Comparison of ENCODE assay signal across 8 mouse cellular contexts in the genomic region with DNA sequence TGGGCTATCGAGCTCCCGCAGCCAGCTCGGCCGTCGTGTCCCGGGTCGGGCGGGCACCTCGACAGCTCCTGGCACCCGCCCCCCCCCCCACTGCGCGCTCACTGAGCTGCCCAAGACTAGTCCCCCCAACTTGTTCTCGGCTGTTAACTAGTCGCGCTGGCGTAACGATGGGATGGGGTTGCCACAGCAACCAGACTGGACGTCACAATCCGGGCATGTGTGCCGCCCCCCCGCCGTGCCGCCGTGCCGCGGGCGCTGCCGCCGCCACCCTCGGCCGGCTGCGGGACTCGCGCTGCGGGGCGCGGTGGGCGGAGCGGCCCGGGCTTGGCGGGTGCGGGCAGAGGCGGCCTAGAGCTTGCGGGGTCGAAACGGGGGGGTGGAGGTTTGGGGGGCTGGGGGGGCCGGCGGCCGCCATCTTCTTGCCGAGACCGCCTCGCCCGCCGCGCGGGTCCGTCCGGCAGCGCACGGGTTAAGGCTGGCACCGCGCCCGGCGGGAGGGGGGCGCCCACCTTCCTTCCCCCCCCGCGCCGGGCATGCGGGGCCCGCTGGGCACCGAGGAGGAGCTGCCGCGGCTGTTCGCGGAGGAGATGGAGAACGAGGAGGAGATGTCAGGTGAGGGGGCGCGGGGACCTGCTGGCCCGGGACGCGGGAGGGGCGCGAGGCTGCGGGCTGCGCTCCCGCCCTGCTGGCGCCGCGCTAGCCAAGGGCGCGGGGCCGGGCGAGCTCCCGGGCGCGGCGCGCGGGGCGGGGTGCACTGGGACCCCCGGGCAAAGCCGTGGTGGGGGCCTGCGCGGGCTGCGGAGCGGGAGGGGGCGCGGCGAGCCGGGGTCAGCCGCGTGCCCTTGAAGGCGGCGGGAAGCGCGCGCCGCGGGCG. TPM values are rescaled to one million over a fixed set of nuclear protein-coding genes. Genes with fewer than 3 reads are reported as not detected.
A peak's percentile ranks its signal among the peaks of the same experiment; 100 is the strongest.
DNase-seq lines count a peak whose midpoint lies in the region; ATAC-seq lines count a peak whose summit lies in the region.

Gene Chd5, plus strand, starts transcription at position 233 of the 874 bp plus-strand sequence.

- WGBS in heart, embryonic 14.5 days = 1% methylated on average over 94 of the region's 120 CpGs
- WGBS in forebrain, embryonic 15.5 days = under 1% methylated on average over 103 of the region's 120 CpGs

- H3K27me3 ChIP-seq in heart, embryonic 14.5 days (ENCODE audit: control insufficient read depth, insufficient read depth, low read length) = peaks cover 63% of the 10 kb centered on the region
- peaks cover 7% of the 10 kb centered on the region; the same call in 1 of the 2 replicates for H3K27me3 ChIP-seq in forebrain, embryonic 15.5 days

- no peaks in the 10 kb centered on the region for H3K9me3 ChIP-seq in heart, embryonic 14.5 days (ENCODE audit: control insufficient read depth, low read length)
- no peaks in the 10 kb centered on the region for H3K9me3 ChIP-seq in forebrain, embryonic 15.5 days

- no peak for ATAC-seq in heart, embryonic 14.5 days (ENCODE audit: insufficient number of reproducible peaks, insufficient read depth, low FRiP score, low read depth)
- peak; percentile 53 for ATAC-seq in forebrain, embryonic 15.5 days (replicated peaks)

- H3K4me2 ChIP-seq in heart, embryonic 14.5 days (ENCODE audit: low read length) = peak within 1 kb of the TSS; percentile 96
- peak within 1 kb of the TSS; percentile 65 for H3K4me2 ChIP-seq in forebrain, embryonic 15.5 days (replicated peaks)

- H3K27ac ChIP-seq in heart, embryonic 14.5 days (replicated peaks in 1 of 2; ENCODE audit: control insufficient read depth in 1 of 2, insufficient read depth in 1 of 2, low read depth in 2 of 2, low read length in 2 of 2) = no peak within 1 kb of the TSS
- peak within 1 kb of the TSS; percentile 38 for H3K27ac ChIP-seq in forebrain, embryonic 15.5 days (replicated peaks)

- H3K36me3 ChIP-seq in heart, embryonic 14.5 days (ENCODE audit: control insufficient read depth, insufficient read depth, low read length) = peaks cover 22% of the 10 kb centered on the region
- peaks cover 19% of the 10 kb centered on the region for H3K36me3 ChIP-seq in forebrain, embryonic 15.5 days

- H3K9ac ChIP-seq in heart, embryonic 14.5 days (ENCODE audit: low read length) = peak within 1 kb of the TSS; percentile 61
- H3K9ac ChIP-seq in forebrain, embryonic 15.5 days (replicated peaks) = peak within 1 kb of the TSS; percentile 82

- peaks cover 2 to 13% of the 10 kb centered on the region in 2 experiments; a peak in 3 of 4 replicates for H3K4me1 ChIP-seq in heart, embryonic 14.5 days (ENCODE audit: control insufficient read depth in 2 of 2, insufficient read depth in 2 of 2, low read length in 2 of 2)
- peaks cover 24% of the 10 kb centered on the region for H3K4me1 ChIP-seq in forebrain, embryonic 15.5 days

- intact Hi-C loops in left cerebral cortex, postnatal 36 days (cut with DNase I) = loop anchor here (5.0 kb wide), 1 partner anchor 154 kb away; no protein-coding TSS in a partner anchor

- peak within 1 kb of the TSS; percentile 47 to 55 for H3K4me3 ChIP-seq in heart, embryonic 14.5 days (ENCODE audit: control insufficient read depth in 1 of 2, insufficient read depth in 1 of 2, low read depth in 1 of 2, low read length in 2 of 2)
- peak within 1 kb of the TSS; percentile 51 for H3K4me3 ChIP-seq in forebrain, embryonic 15.5 days

- no peak for DNase-seq in heart, adult 9 months (ENCODE audit: low spot score in 2 of 2)
- peak; percentile 67 for DNase-seq in cerebellum, adult 11-12 months
- DNase-seq in left cerebral cortex, postnatal 36 days (ENCODE audit: low spot score in 2 of 2) = peak; percentile 72 to 80
- peak; percentile 72 for DNase-seq in retina, postnatal 1 day
- no peak for DNase-seq in thymus, postnatal 14 days
- no peak for DNase-seq in gastrocnemius, adult 18-20 months (ENCODE audit: low spot score)

RNA-seq across cellular contexts. Expression of gene Chd5, which starts in this region (rescaled TPM):
- 0.03 TPM in 1 of 2 replicates, not detected in the other for polyA plus RNA-seq in heart, embryonic 14.5 days (2014; fragmentation: Nextera tagmentation; extraction: Ambion mirVana)
- 35.5 and 39.3 TPM in 2 replicates for polyA plus RNA-seq in forebrain, embryonic 15.5 days (2015; fragmentation: Nextera tagmentation; extraction: Ambion mirVana)
- 100 to 1,000 TPM; 162 to 195 TPM for total RNA-seq in left cerebral cortex, postnatal 36 days (2021)
- under 1 TPM in 1 of 2 experiments, not detected in 1; 0.12 TPM for total RNA-seq in gastrocnemius, adult 18-20 months (2021)

Comparison
In these comparisons a context has a peak if more than half of its experiments do, and no peak if none do; other contexts are left out.
1. RNA of gene Chd5 (total RNA-seq): 162 to 195 TPM in left cerebral cortex, postnatal 36 days; 0.12 TPM in gastrocnemius, adult 18-20 months; every median in the first group is over 100 times any median in the second.
2. RNA of gene Chd5 (polyA plus RNA-seq): 35.5 to 39.3 TPM in forebrain, embryonic 15.5 days; 0.03 TPM in heart, embryonic 14.5 days; every median in the first group is over 10 times any median in the second.
3. DNase-seq: peak in cerebellum, adult 11-12 months (single experiment), left cerebral cortex, postnatal 36 days (2 of 2) and retina, postnatal 1 day (single experiment); none in heart, adult 9 months (0 of 2), thymus, postnatal 14 days (single experiment) and gastrocnemius, adult 18-20 months (single experiment).